Mouse (Mus musculus): Measurements from ENCODE around the gene Scg5. TPM values are rescaled to one million over a fixed set of nuclear protein-coding genes. Genes with fewer than 3 reads are reported as not detected.

Gene Scg5
- polyA plus RNA-seq (2016; fragmentation: Nextera tagmentation; extraction: Ambion mirVana): 21.5 and 37.9 TPM in 2 replicates

DNA sequence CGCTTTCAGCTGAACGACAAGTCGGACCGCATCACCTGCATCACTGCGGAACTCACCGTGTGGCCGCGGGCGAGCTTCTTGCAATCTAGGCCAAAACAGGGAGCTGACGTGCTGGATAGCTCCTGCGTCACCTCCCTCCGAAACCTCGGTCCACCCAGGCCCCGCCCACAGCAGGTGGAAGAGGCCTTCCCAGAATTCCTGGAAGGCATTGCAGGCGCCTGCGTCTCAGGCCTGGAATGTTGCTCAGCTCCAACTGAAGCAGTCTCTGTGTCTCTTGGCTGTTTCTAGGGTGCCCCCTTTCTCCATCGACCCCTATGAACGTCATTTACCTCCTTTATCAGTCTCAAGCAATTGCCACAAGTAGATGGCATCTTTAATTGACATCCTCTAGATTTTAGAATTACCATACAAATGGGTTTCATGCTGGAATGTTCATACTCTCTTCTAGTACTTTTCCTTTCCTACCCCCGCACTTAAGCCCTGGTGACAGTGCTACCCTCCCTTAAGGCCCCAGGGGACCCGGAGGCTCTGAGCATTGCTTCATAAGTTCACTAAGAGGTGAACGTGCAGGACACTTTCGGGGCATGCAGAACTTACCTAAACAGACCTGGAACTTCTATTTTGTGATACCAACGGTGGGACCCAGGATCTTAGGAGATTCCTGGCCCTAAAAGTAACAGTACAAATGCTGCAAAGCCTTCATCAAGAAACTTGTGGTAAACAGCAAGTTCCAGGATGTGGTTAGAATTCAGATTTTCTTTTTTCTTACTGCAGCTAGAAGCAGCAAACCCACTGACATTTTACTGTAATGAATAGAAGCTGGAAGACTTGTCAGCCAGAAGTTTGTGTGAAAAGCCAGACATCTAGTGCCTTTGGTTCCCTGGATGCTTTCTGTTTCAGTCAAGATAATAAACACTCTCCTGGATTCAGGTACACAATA is at the start of gene Scg5:
TSS of gene Scg5 (minus strand) at position 179 of the 940 bp plus-strand sequence.
- Histone ChIP-seq H3K27ac (replicated peaks) (peak within 1 kb of the TSS; percentile 91), H3K36me3 (peaks cover 38% of the 10 kb centered on the region), H3K9me3 (replicated peaks) (no peaks in the 10 kb centered on the region), H3K27me3 (ENCODE audit: low read depth, poor library complexity, severe bottlenecking) (no peaks in the 10 kb centered on the region), H3K4me1 (peaks cover 36% of the 10 kb centered on the region), H3K4me3 (peak within 1 kb of the TSS; percentile 65)
- DNase-seq (ENCODE audit: low spot score): peak; percentile 87
- 11% methylated on average over 23 of the region's 23 CpGs for WGBS

GRCm38 (mm10) chr2:113870115-113870514 is 41.2 kb upstream of the Scg5 start:
- DNase-seq (ENCODE audit: low spot score): no peak
- WGBS: 93% methylated on average over 1 of the region's 1 CpGs
- Histone ChIP-seq H3K4me1 (no peaks in the 10 kb centered on the region), H3K9me3 (replicated peaks) (no peaks in the 10 kb centered on the region), H3K27me3 (ENCODE audit: low read depth, poor library complexity, severe bottlenecking) (no peaks in the 10 kb centered on the region), H3K36me3 (no peaks in the 10 kb centered on the region), H3K4me3 (no peak overlapping the region), H3K27ac (replicated peaks) (no peak overlapping the region)

DNA sequence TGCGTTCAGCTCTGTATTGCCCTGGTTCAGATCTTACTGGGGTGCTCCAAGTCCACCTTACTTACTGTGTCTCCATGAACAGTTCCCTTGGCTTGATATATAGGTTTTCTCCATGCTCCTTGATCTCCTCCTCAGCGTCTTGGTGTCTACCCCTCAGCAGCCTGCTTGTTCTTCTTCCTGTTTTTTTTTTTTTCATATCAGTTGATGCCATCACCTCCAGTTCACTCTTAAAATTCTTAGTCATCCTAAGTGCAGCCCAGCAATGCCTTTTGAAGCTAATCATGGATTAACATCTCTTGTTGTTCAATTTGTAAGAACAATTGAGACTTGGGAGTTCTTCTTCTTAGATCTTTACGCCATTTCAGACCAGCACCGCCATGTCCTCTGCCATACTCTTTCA is 39.5 kb upstream of the Scg5 start:
- Histone ChIP-seq H3K27ac (replicated peaks) (no peak overlapping the region), H3K9me3 (replicated peaks) (no peaks in the 10 kb centered on the region), H3K27me3 (ENCODE audit: low read depth, poor library complexity, severe bottlenecking) (no peaks in the 10 kb centered on the region), H3K36me3 (no peaks in the 10 kb centered on the region), H3K4me3 (no peak overlapping the region), H3K4me1 (no peaks in the 10 kb centered on the region)
- WGBS: 87% methylated on average over 4 of the region's 4 CpGs
- no peak for DNase-seq (ENCODE audit: low spot score)

- WGBS: 63% methylated on average over 2 of the region's 2 CpGs
- H3K36me3 ChIP-seq: no peaks in the 10 kb centered on the region
- no peaks in the 10 kb centered on the region for H3K27me3 ChIP-seq (ENCODE audit: low read depth, poor library complexity, severe bottlenecking)
- DNase-seq (ENCODE audit: low spot score): no peak
- no peak overlapping the region for H3K4me3 ChIP-seq
- H3K27ac ChIP-seq (replicated peaks): no peak overlapping the region
- no peaks in the 10 kb centered on the region for H3K9me3 ChIP-seq (replicated peaks)
- no peaks in the 10 kb centered on the region for H3K4me1 ChIP-seq
These were observed 37.2 kb upstream of the Scg5 start for GRCm38 (mm10) chr2:113866155-113866554.

- Histone ChIP-seq H3K4me1 (peaks cover 28% of the 10 kb centered on the region), H3K36me3 (peaks cover 17% of the 10 kb centered on the region), H3K4me3 (peak overlapping the region; percentile 91), H3K27ac (replicated peaks) (peak overlapping the region; percentile 94), H3K27me3 (ENCODE audit: low read depth, poor library complexity, severe bottlenecking) (no peaks in the 10 kb centered on the region), H3K9me3 (replicated peaks) (no peaks in the 10 kb centered on the region)
- no peak for DNase-seq (ENCODE audit: low spot score)
- 0% methylated on average over 3 of the region's 3 CpGs for WGBS
These were observed 20.2 kb upstream of the Scg5 start for GRCm38 (mm10) chr2:113849141-113849540.

DNA sequence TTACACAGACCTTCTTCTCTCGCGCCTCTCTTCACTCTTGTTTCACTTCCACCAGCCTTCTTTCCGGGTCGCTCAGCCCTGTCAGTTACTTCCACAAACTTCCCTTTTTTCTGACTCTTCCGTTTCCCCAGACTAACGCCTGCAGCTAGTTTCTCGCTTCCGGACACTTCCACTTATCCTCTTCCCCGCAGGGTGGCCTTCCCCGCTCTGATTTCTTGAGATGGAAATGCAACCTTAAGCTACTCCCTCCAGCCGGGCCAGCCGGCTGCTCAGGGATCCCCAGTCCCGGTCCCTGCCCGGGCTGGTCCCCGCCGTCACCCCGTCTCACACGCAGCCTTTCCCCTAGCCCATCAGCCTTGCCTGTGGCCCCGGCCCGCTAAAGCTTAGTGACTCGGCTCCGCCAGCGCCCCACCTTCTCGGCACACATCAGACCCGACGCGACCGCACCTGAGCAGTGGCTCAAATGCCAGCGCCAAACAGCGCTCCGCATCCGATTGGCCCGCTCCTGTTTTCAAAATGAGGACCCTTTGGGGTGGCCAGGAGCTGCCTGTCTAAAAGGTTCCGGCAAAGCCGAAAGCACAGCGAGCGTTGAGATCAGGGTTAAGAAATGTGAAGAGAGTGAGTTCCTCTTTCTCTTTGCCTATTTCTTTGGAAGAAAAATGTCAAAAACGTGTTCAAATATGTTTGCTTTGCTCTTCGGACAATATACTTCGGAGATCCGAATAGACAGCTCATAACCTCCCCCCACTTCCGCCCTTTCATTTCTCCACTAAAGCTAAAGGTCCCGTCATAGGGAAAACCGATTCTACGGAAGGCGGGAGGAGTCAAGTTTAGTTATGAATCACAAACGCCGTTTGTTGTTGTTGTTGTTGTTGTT is 19.6 kb upstream of the Scg5 start, which contains the start of gene Arhgap11a:
TSS of gene Arhgap11a (minus strand) at position 417 of the 877 bp plus-strand sequence.
- Histone ChIP-seq H3K4me1 (peaks cover 28% of the 10 kb centered on the region), H3K27me3 (ENCODE audit: low read depth, poor library complexity, severe bottlenecking) (no peaks in the 10 kb centered on the region), H3K27ac (replicated peaks) (peak within 1 kb of the TSS; percentile 94), H3K9me3 (replicated peaks) (no peaks in the 10 kb centered on the region), H3K36me3 (peaks cover 23% of the 10 kb centered on the region), H3K4me3 (peak within 1 kb of the TSS; percentile 91)
- peak; percentile 91 for DNase-seq (ENCODE audit: low spot score)
- WGBS: under 1% methylated on average over 48 of the region's 48 CpGs

DNA sequence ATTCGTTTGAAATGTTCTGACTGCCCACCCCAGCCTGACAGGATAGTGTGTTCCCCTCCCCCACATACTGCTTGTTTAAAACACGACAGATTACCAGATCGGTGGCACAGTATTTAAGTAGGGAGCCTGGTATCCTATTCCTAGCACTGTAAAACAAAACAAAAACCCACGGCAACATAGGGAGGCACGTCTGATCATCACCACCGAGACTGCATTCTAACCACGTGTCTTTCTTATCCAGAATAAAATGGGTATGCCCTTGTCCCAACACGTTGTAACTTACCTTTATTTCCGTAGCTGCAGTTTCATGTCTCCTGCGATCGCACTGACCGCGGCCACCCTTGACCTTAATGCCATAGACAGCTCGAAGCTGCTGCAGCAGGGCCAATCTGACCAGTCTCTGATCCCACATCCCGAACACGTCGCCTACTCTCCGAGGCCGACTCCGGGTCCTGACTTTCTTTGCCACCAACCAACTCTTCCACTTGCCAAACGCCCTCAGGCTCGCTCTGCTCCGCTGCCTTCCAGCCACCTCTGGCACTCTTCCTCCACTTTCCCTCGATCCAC is 18.8 kb upstream of the Scg5 start:
- 1% methylated on average over 24 of the region's 24 CpGs for WGBS
- peaks cover 29% of the 10 kb centered on the region for H3K36me3 ChIP-seq
- peaks cover 28% of the 10 kb centered on the region for H3K4me1 ChIP-seq
- H3K27ac ChIP-seq (replicated peaks): peak overlapping the region; percentile 94
- H3K9me3 ChIP-seq (replicated peaks): no peaks in the 10 kb centered on the region
- peak overlapping the region; percentile 91 for H3K4me3 ChIP-seq
- H3K27me3 ChIP-seq (ENCODE audit: low read depth, poor library complexity, severe bottlenecking): no peaks in the 10 kb centered on the region
- DNase-seq (ENCODE audit: low spot score): no peak

DNA sequence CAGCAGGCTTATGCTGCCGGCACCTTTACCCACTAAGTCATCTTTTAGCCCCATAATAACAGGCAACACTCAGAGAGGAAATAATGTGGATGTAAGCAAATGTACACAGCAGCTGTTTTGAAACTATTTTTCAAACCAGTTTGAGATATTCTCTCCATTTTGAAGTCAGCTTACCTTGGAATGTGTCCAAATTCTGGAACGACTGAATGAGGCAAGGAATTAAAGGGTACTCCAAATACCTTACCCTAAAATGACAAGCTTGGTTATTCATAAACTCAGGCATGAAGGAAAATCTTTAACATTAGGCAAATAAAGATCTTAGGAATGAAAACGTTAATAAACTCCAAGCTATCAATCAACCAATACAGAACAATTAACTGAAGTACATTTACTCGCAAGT is 16.2 kb upstream of the Scg5 start:
- no peak for DNase-seq (ENCODE audit: low spot score)
- Histone ChIP-seq H3K27me3 (ENCODE audit: low read depth, poor library complexity, severe bottlenecking) (no peaks in the 10 kb centered on the region), H3K9me3 (replicated peaks) (no peaks in the 10 kb centered on the region), H3K4me1 (peaks cover 28% of the 10 kb centered on the region), H3K36me3 (peaks cover 56% of the 10 kb centered on the region), H3K4me3 (no peak overlapping the region), H3K27ac (replicated peaks) (no peak overlapping the region)
- WGBS: 91% methylated on average over 4 of the region's 4 CpGs

GRCm38 (mm10) chr2:113841656-113842437 is 12.9 kb upstream of the Scg5 start:
- WGBS: 89% methylated on average over 4 of the region's 4 CpGs
- no peak overlapping the region for H3K27ac ChIP-seq (replicated peaks)
- H3K9me3 ChIP-seq (replicated peaks): no peaks in the 10 kb centered on the region
- H3K27me3 ChIP-seq (ENCODE audit: low read depth, poor library complexity, severe bottlenecking): no peaks in the 10 kb centered on the region
- peaks cover 89% of the 10 kb centered on the region for H3K36me3 ChIP-seq
- no peak overlapping the region for H3K4me3 ChIP-seq
- H3K4me1 ChIP-seq: peaks cover 13% of the 10 kb centered on the region
- no peak for DNase-seq (ENCODE audit: low spot score)

GRCm38 (mm10) chr2:113839488-113839887 is 10.6 kb upstream of the Scg5 start:
- Histone ChIP-seq H3K27ac (replicated peaks) (no peak overlapping the region), H3K9me3 (replicated peaks) (no peaks in the 10 kb centered on the region), H3K4me1 (no peaks in the 10 kb centered on the region), H3K4me3 (no peak overlapping the region), H3K27me3 (ENCODE audit: low read depth, poor library complexity, severe bottlenecking) (no peaks in the 10 kb centered on the region), H3K36me3 (peaks cover 99% of the 10 kb centered on the region)
- no peak for DNase-seq (ENCODE audit: low spot score)
- WGBS: 92% methylated on average over 4 of the region's 4 CpGs

DNA sequence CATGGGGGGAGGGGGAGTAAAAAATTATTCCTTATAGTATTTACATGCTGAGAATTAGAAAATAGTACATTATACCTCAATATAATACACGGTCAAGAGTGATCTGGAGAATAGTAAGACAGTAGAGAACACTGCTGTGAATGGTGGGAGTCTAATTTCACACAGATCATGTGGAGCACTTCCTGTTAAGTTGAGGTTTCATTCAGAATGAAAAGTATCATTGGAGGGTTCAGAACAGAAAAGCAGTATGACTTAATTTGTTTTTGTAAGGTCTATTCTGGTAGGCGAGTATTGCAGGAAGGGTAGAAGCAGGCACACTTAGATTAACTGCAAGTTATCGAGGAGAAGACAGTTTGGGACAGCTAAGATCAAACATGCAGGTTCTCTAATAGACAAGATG is 6.3 kb upstream of the Scg5 start:
- Histone ChIP-seq H3K36me3 (peaks cover 93% of the 10 kb centered on the region), H3K4me3 (no peak overlapping the region), H3K9me3 (replicated peaks) (no peaks in the 10 kb centered on the region), H3K4me1 (no peaks in the 10 kb centered on the region), H3K27me3 (ENCODE audit: low read depth, poor library complexity, severe bottlenecking) (no peaks in the 10 kb centered on the region), H3K27ac (replicated peaks) (no peak overlapping the region)
- DNase-seq (ENCODE audit: low spot score): no peak
- 94% methylated on average over 3 of the region's 3 CpGs for WGBS
